Comparison of ENCODE assay signal across 8 mouse cellular contexts in genomic region chr14:124191913-124192814, GRCm38 (mm10).
A peak's percentile ranks its signal among the peaks of the same experiment; 100 is the strongest.
DNase-seq lines count a peak whose midpoint lies in the region; ATAC-seq and TF ChIP-seq lines count a peak whose summit lies in the region.

No protein-coding gene starts in this region.

- no peak for ATAC-seq in heart, embryonic 13.5 days (ENCODE audit: extremely low read depth, insufficient number of reproducible peaks, low FRiP score, low TSS enrichment)
- ATAC-seq in midbrain, embryonic 12.5 days (ENCODE audit: low FRiP score, low read depth): peak; percentile 92
- ATAC-seq in stomach, postnatal 0 days (ENCODE audit: low FRiP score, low TSS enrichment): peak; percentile 49; the same call in 1 of the 2 replicates

- H3K36me3 ChIP-seq in heart, embryonic 13.5 days: no peaks in the 10 kb centered on the region
- H3K36me3 ChIP-seq in midbrain, embryonic 12.5 days: no peaks in the 10 kb centered on the region
- H3K36me3 ChIP-seq in stomach, postnatal 0 days (ENCODE audit: control insufficient read depth, insufficient read depth, low read length): no peaks in the 10 kb centered on the region

- DNase-seq in thymus, postnatal 4 days: peak; percentile 11
- no peak for DNase-seq in thymus, adult 18-20 months
- peak; percentile 69 for DNase-seq in embryo, embryonic 10 days (ENCODE audit: low spot score)
- DNase-seq in layer of hippocampus, adult 2 months (ENCODE audit: low spot score in 2 of 2): peak; percentile 45 to 57
- DNase-seq in stomach, postnatal 0 days (ENCODE audit: low spot score): peak; percentile 42
- DNase-seq in urinary bladder, postnatal 25 days (ENCODE audit: low spot score): no peak

- peak; percentile 72 for TF ChIP-seq CTCF in layer of hippocampus, adult 2 months (conservative IDR thresholded peaks at IDR 0.05)
- TF ChIP-seq CTCF in stomach, postnatal 0 days (IDR thresholded peaks at IDR 0.05; ENCODE audit: low read depth): peak; percentile 63

- no peak overlapping the region for H3K27ac ChIP-seq in heart, embryonic 13.5 days (replicated peaks)
- peak overlapping the region; percentile 72 for H3K27ac ChIP-seq in layer of hippocampus, adult 2 months
- H3K27ac ChIP-seq in midbrain, embryonic 12.5 days (replicated peaks): peak overlapping the region; percentile 52
- no peak overlapping the region for H3K27ac ChIP-seq in stomach, postnatal 0 days (replicated peaks)

- peaks cover 39% of the 10 kb centered on the region for H3K27me3 ChIP-seq in heart, embryonic 13.5 days (replicated peaks)
- H3K27me3 ChIP-seq in midbrain, embryonic 12.5 days: peaks cover 23% of the 10 kb centered on the region
- H3K27me3 ChIP-seq in stomach, postnatal 0 days (ENCODE audit: control insufficient read depth, insufficient read depth, low read length): no peaks in the 10 kb centered on the region

- no peaks in the 10 kb centered on the region for H3K9me3 ChIP-seq in heart, embryonic 13.5 days
- no peaks in the 10 kb centered on the region for H3K9me3 ChIP-seq in midbrain, embryonic 12.5 days
- H3K9me3 ChIP-seq in stomach, postnatal 0 days (ENCODE audit: control insufficient read depth, low read length): no peaks in the 10 kb centered on the region

- peak overlapping the region; percentile 64 for H3K4me2 ChIP-seq in heart, embryonic 13.5 days
- H3K4me2 ChIP-seq in midbrain, embryonic 12.5 days (replicated peaks): peak overlapping the region; percentile 84
- peak overlapping the region; percentile 47 for H3K4me2 ChIP-seq in stomach, postnatal 0 days (replicated peaks; ENCODE audit: low read depth)

- H3K4me1 ChIP-seq in heart, embryonic 13.5 days: peaks cover 11% of the 10 kb centered on the region; the same call in 1 of the 2 replicates
- peaks cover 14% of the 10 kb centered on the region for H3K4me1 ChIP-seq in midbrain, embryonic 12.5 days
- no peaks in the 10 kb centered on the region for H3K4me1 ChIP-seq in stomach, postnatal 0 days (replicated peaks; ENCODE audit: control insufficient read depth, insufficient read depth)

- H3K4me3 ChIP-seq in heart, embryonic 13.5 days: peak overlapping the region; percentile 44
- peak overlapping the region; percentile 70 for H3K4me3 ChIP-seq in layer of hippocampus, adult 2 months
- H3K4me3 ChIP-seq in midbrain, embryonic 12.5 days: peak overlapping the region; percentile 57
- H3K4me3 ChIP-seq in stomach, postnatal 0 days (ENCODE audit: low read depth, low read length): peak overlapping the region; percentile 24

- no peak overlapping the region for H3K9ac ChIP-seq in heart, embryonic 13.5 days
- peak overlapping the region; percentile 69 for H3K9ac ChIP-seq in midbrain, embryonic 12.5 days (replicated peaks)
- 0 out of 2 replicates have a peak overlapping the region, but pooled peaks have one; percentile 8 for H3K9ac ChIP-seq in stomach, postnatal 0 days (ENCODE audit: low read length)

- 2% methylated on average over 42 of the region's 42 CpGs for WGBS in heart, embryonic 13.5 days
- under 1% methylated on average over 42 of the region's 42 CpGs for WGBS in midbrain, embryonic 12.5 days
- 2% methylated on average over 41 of the region's 42 CpGs for WGBS in stomach, postnatal 0 days

- no peak for TF ChIP-seq EP300 in stomach, postnatal 0 days (optimal IDR thresholded peaks at IDR 0.05)

Comparison
In these comparisons a context has a peak if more than half of its experiments do, and no peak if none do; other contexts are left out.
1. DNase-seq: peak in thymus, postnatal 4 days (single experiment), embryo, embryonic 10 days (single experiment), layer of hippocampus, adult 2 months (2 of 2) and stomach, postnatal 0 days (single experiment); none in thymus, adult 18-20 months (0 of 2) and urinary bladder, postnatal 25 days (single experiment).
2. H3K27ac ChIP-seq: peak in layer of hippocampus, adult 2 months (single experiment) and midbrain, embryonic 12.5 days (single experiment); none in heart, embryonic 13.5 days (single experiment) and stomach, postnatal 0 days (single experiment).
3. Peak in every context shown above with its lines, with median percentiles within 50 percentile points of each other: H3K4me2 ChIP-seq and H3K4me3 ChIP-seq.